Mouse (Mus musculus) testis, adult 2 months (tissue): ENCODE measurements around the gene Boc.

Source experiments
- CTCF ChIP-seq: fragments of 200-500 bp; IDR thresholded peaks from 2 replicates; pipeline ENCODE4 v1.5.1; 2012; ENCODE audit warnings: low read depth, mild to moderate bottlenecking, inconsistent platforms, low read length, moderate library complexity; ENCODE audit not compliant: control insufficient read depth, insufficient read depth, insufficient replicate concordance
- POLR2A ChIP-seq: fragments of 200-500 bp; IDR thresholded peaks from 2 replicates; pipeline ENCODE4 v1.6.1; 2012; ENCODE audit warnings: low read depth, mild to moderate bottlenecking, inconsistent platforms, low read length, moderate library complexity; ENCODE audit not compliant: control insufficient read depth

GRCm38 (mm10) chr16:44530829-44531228 is 27.9 kb downstream of the Boc start:
- TF ChIP-seq POLR2A (peak; percentile 82; the same call in 1 of the 2 replicates), CTCF (no peak)
